Mouse (Mus musculus): Measurements from ENCODE around the gene Cxcl16. TPM values are rescaled to one million over a fixed set of nuclear protein-coding genes. Genes with fewer than 3 reads are reported as not detected.

Gene Cxcl16
- total and polyA plus RNA-seq, 3 experiments = not detected

- DNase-seq (ENCODE audit: low read depth, low spot score) = no peak
- Histone ChIP-seq H3K27ac (ENCODE audit: control insufficient read depth, low read depth, low read length) (no peak overlapping the region), H3K27me3 (ENCODE audit: control insufficient read depth in 1 of 2, insufficient read depth in 2 of 2, low read length in 2 of 2) (peaks cover 6 to 18% of the 10 kb centered on the region in 2 experiments), H3K79me2 (ENCODE audit: control insufficient read depth, insufficient read depth, low read length, poor library complexity) (no peaks in the 10 kb centered on the region), H3K4me1 (ENCODE audit: control insufficient read depth in 1 of 2, insufficient read depth in 2 of 2, low read length in 2 of 2) (no peaks in the 10 kb centered on the region), H3K9ac (ENCODE audit: control insufficient read depth, low read depth, low read length, poor library complexity, severe bottlenecking) (no peak overlapping the region), H3K36me3 (ENCODE audit: control insufficient read depth in 1 of 2, insufficient read depth in 2 of 2, low read length in 2 of 2) (no peaks in the 10 kb centered on the region), H3K9me3 (replicated peaks; ENCODE audit: insufficient read depth, low read length) (no peaks in the 10 kb centered on the region), H3K4me3 (ENCODE audit: control insufficient read depth in 1 of 2, insufficient read depth in 1 of 2, low read depth in 2 of 2, low read length in 2 of 2) (no peak overlapping the region)
- TF ChIP-seq RAD21 (IDR thresholded peaks at IDR 0.05; ENCODE audit: low read depth, low read length) (no peak), RCOR1 (IDR thresholded peaks at IDR 0.05; ENCODE audit: low read depth, low read length) (no peak), ZKSCAN1 (IDR thresholded peaks at IDR 0.05; ENCODE audit: low read depth, low read length) (no peak), MAZ (IDR thresholded peaks at IDR 0.05; ENCODE audit: low read depth, low read length) (no peak), TBP (IDR thresholded peaks at IDR 0.05; ENCODE audit: low read depth, low read length) (no peak), TAL1 (IDR thresholded peaks at IDR 0.05; ENCODE audit: low read length) (no peak), MEF2A (IDR thresholded peaks at IDR 0.05; ENCODE audit: extremely low read depth, insufficient replicate concordance, low read depth, low read length, poor library complexity, severe bottlenecking) (no peak), CHD1 (IDR thresholded peaks at IDR 0.05; ENCODE audit: low read depth, low read length) (no peak), KAT2A (conservative IDR thresholded peaks at IDR 0.05; ENCODE audit: low read depth, low read length) (no peak), POLR2AphosphoS5 (IDR thresholded peaks at IDR 0.05; ENCODE audit: borderline replicate concordance, low read depth, low read length) (no peak), POLR2A (IDR thresholded peaks at IDR 0.05; ENCODE audit: control insufficient read depth in 1 of 2, insufficient read depth in 1 of 2, low read depth in 1 of 2, low read length in 2 of 2, poor library complexity in 1 of 2) (no peak), USF2 (IDR thresholded peaks at IDR 0.05; ENCODE audit: borderline replicate concordance in 1 of 2, insufficient read depth in 1 of 2, low read depth in 1 of 2, low read length in 2 of 2) (no peak), ZC3H11A (IDR thresholded peaks at IDR 0.05; ENCODE audit: low read depth, low read length) (no peak)
Observed at GRCm38 (mm10) chr11:70419486-70419885, 40.3 kb downstream of the Cxcl16 start.

DNA sequence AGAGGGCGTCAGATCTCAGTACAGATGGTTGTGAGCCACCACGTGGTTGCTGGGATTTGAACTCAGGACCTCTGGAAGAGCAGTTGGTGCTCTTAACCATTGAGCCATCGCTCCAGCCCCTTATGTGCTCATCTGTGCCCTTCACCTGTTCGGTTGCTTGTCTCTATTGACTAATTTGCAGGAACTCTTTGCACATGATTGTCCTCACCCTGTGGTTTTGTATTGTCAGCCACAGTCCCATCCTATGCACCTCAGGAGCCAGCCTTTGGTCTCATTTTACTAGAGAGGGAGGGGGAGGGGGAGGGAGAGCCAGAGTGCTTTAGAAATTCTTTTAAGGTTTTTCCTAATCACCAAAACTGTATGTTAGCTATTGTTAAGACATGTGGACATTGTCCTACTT lies 41.6 kb downstream of the Cxcl16 start:
- no peaks in the 10 kb centered on the region for H3K79me2 ChIP-seq (ENCODE audit: control insufficient read depth, insufficient read depth, low read length, poor library complexity)

DNA sequence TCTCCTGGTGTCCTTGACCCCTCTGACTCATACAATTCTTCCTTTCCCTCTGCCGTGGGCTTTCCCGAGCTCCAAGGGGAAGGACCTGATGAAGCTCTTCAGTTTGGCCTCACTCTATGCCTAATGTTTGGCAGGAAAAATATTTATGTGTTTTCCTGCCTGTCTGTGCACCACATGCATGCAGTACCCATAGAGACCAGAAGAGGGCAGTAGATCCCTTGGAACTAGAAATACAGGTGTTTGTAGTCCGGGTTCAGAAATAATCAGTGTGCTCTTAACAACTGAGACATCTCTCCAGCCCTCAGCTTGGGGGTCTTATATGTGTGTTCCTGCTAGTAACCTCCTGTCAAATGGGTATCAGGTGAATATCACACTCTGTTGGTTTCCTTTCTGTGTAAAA lies 45.8 kb downstream of the Cxcl16 start:
- peak; percentile 89 for DNase-seq (ENCODE audit: low read depth, low spot score)
- peaks cover 10% of the 10 kb centered on the region for H3K79me2 ChIP-seq (ENCODE audit: control insufficient read depth, insufficient read depth, low read length, poor library complexity)
- H3K4me1 ChIP-seq (ENCODE audit: control insufficient read depth in 1 of 2, insufficient read depth in 2 of 2, low read length in 2 of 2) = peaks cover 0 to 3% of the 10 kb centered on the region in 2 experiments; a peak in 2 of 4 replicates
- peaks cover 0 to 2% of the 10 kb centered on the region in 2 experiments; a peak in 2 of 4 replicates for H3K36me3 ChIP-seq (ENCODE audit: control insufficient read depth in 1 of 2, insufficient read depth in 2 of 2, low read length in 2 of 2)
- TF ChIP-seq ETS1 (IDR thresholded peaks at IDR 0.05; ENCODE audit: low read depth, low read length) (no peak), ZC3H11A (IDR thresholded peaks at IDR 0.05; ENCODE audit: low read depth, low read length) (peak; percentile 96), USF1 (IDR thresholded peaks at IDR 0.05; ENCODE audit: low read depth, low read length) (no peak), RAD21 (IDR thresholded peaks at IDR 0.05; ENCODE audit: low read depth, low read length) (peak; percentile 98), BHLHE40 (IDR thresholded peaks at IDR 0.05; ENCODE audit: borderline replicate concordance, low read depth, low read length) (no peak), CHD1 (IDR thresholded peaks at IDR 0.05; ENCODE audit: low read depth, low read length) (no peak), MXI1 (IDR thresholded peaks at IDR 0.05; ENCODE audit: low read depth, low read length) (no peak), SIN3A (IDR thresholded peaks at IDR 0.05; ENCODE audit: low read length) (peak; percentile 57), SMC3 (IDR thresholded peaks at IDR 0.05; ENCODE audit: low read depth, low read length) (peak; percentile 93), ZNF384 (IDR thresholded peaks at IDR 0.05; ENCODE audit: low read depth, low read length) (peak; percentile 9; the same call in 1 of the 2 replicates), TBP (IDR thresholded peaks at IDR 0.05; ENCODE audit: low read depth, low read length) (0 out of 2 replicates have a peak, but pooled peaks have one; percentile 34), HCFC1 (IDR thresholded peaks at IDR 0.05; ENCODE audit: low read depth, low read length) (no peak), CTCF (IDR thresholded peaks at IDR 0.05 in 2 of 3, conservative IDR thresholded peaks at IDR 0.05 in 1 of 3; ENCODE audit: control insufficient read depth in 1 of 3, insufficient read depth in 1 of 3, low read depth in 2 of 3, low read length in 3 of 3, poor library complexity in 1 of 3, severe bottlenecking in 1 of 3) (peak; percentile 78 to 98 (median 98); a peak in 5 of 6 replicates), MYC (IDR thresholded peaks at IDR 0.05; ENCODE audit: low read depth, low read length) (peak; percentile 78), GABPA (IDR thresholded peaks at IDR 0.05; ENCODE audit: low read depth, low read length) (no peak)
- H3K9ac ChIP-seq (ENCODE audit: control insufficient read depth, low read depth, low read length, poor library complexity, severe bottlenecking) = no peak overlapping the region
- H3K9me3 ChIP-seq (replicated peaks; ENCODE audit: insufficient read depth, low read length) = no peaks in the 10 kb centered on the region
- H3K27ac ChIP-seq (ENCODE audit: control insufficient read depth, low read depth, low read length) = no peak overlapping the region
- peaks cover 0 to 5% of the 10 kb centered on the region in 2 experiments; a peak in 3 of 4 replicates for H3K27me3 ChIP-seq (ENCODE audit: control insufficient read depth in 1 of 2, insufficient read depth in 2 of 2, low read length in 2 of 2)
- no peak overlapping the region for H3K4me3 ChIP-seq (ENCODE audit: control insufficient read depth in 1 of 2, insufficient read depth in 1 of 2, low read depth in 2 of 2, low read length in 2 of 2)

More for the DNA sequence above, 41.6 kb downstream of the Cxcl16 start:
- Histone ChIP-seq H3K4me3 (ENCODE audit: control insufficient read depth in 1 of 2, insufficient read depth in 1 of 2, low read depth in 2 of 2, low read length in 2 of 2) (no peak overlapping the region), H3K36me3 (ENCODE audit: control insufficient read depth in 1 of 2, insufficient read depth in 2 of 2, low read length in 2 of 2) (no peaks in the 10 kb centered on the region), H3K9me3 (replicated peaks; ENCODE audit: insufficient read depth, low read length) (no peaks in the 10 kb centered on the region), H3K4me1 (ENCODE audit: control insufficient read depth in 1 of 2, insufficient read depth in 2 of 2, low read length in 2 of 2) (no peaks in the 10 kb centered on the region), H3K27ac (ENCODE audit: control insufficient read depth, low read depth, low read length) (no peak overlapping the region), H3K9ac (ENCODE audit: control insufficient read depth, low read depth, low read length, poor library complexity, severe bottlenecking) (no peak overlapping the region), H3K27me3 (ENCODE audit: control insufficient read depth in 1 of 2, insufficient read depth in 2 of 2, low read length in 2 of 2) (peaks cover 4 to 18% of the 10 kb centered on the region in 2 experiments)
- TF ChIP-seq CTCF (IDR thresholded peaks at IDR 0.05 in 2 of 3, conservative IDR thresholded peaks at IDR 0.05 in 1 of 3; ENCODE audit: control insufficient read depth in 1 of 3, insufficient read depth in 1 of 3, low read depth in 2 of 3, low read length in 3 of 3, poor library complexity in 1 of 3, severe bottlenecking in 1 of 3) (0 out of 6 replicates have a peak, but pooled peaks of 1 of the 3 experiments have one; percentile 13), TAL1 (IDR thresholded peaks at IDR 0.05; ENCODE audit: low read length) (no peak)
- DNase-seq (ENCODE audit: low read depth, low spot score) = no peak
